Mouse (Mus musculus) mature B cell (primary cell): ENCODE results near the gene Rps25.
"Not testable (repeated sequence)": the region's sequence is repeated elsewhere in the genome, so short reads cannot be mapped to it uniquely, and the experiment has no call there.

Experiments used
- in situ Hi-C: fragments of 300-500 bp; cut with MboI; formaldehyde crosslinking; loops from 2 replicates; pipeline ENCODE4 v1.14.3; 2019

Rps25 gene

GRCm38 (mm10) chr9:44406906-44407751, at the start of gene Rps25, which contains the start of gene Trappc4:
Gene Rps25, plus strand, starts transcription at chr9:44407139.
Gene Trappc4, minus strand, starts transcription at chr9:44407600.
- in situ Hi-C loops: no loop called here

DNA sequence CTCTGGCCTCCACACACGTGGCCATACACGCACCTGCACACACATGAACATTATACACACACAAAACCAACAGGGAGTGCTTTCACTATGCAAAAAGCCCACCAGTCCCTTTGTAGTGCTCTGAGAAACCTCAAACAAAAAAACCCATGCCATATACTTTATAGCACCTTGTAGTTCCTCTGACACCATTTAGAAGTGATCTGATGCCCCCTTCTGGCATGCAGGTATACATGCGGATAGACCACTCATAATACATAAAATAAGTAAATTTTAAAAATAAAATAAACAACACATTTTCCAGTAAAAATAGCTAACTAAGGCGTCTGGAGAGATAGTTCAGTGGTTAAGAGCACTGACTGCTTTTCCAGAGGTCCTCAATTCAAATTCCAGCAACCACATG, 49.7 kb upstream of the Rps25 start:
- in situ Hi-C loops: no loop called here

DNA sequence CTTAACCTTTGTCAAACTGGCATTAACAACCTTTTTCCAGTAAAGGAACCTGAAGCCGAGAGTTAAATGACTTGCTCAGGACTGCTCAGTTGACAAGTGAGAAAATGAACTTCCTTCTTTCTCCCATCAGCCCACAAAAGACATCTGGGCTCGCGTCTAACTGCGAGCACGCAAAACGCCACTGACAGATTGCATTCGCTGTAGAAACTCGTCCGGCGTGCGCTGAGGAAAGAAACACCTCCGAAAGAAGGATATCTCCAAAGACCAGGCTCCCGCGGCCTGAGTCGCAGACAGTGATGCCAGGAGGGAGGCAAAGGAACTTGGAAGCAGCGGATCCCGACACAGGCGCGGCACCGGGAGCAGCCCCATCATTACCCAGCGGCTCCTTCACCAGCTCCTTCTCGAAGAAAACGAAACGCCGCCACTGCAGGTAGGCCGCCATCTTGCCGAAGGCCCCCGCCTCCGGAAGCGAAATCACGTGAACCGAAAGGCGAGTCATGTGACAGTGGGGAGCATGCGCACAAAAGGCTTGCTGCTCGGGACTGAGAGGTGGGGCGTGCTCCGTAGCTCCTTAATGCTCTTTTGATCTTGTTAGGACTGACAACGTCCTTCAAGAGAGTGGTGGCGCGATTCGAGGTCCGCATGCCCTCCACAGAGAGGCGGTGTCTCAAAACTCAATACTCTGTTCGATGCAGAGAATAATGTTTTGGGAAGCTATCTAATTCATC, 45.6 kb upstream of the Rps25 start, which contains the start of gene Vps11:
TSS of gene Vps11 (minus strand) at position 481 of the 728 bp plus-strand sequence.
- in situ Hi-C loops: no loop called here

DNA sequence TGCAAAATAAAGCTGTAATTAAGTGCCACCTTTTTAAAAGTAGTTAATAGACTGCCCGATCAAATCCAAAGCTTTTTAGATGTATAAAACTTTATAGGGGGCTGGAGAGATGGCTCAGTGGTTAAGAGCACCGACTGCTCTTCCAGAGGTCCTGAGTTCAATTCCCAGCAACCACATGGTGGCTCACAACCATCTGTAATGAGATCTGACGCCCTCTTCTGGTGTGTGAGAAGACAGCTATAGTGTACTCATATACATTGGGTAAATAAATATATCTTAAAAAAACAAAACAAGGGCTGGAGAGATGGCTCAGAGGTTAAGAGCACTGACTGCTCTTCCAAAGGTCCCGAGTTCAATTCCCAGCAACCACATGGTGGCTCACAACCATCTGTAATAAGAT, 45.0 kb upstream of the Rps25 start:
- in situ Hi-C loops: not testable (repeated sequence)

GRCm38 (mm10) chr9:44364480-44364879, 42.5 kb upstream of the Rps25 start:
- in situ Hi-C loops: no loop called here

- in situ Hi-C loops: no loop called here
Observed at GRCm38 (mm10) chr9:44373386-44373785, 33.6 kb upstream of the Rps25 start.

DNA sequence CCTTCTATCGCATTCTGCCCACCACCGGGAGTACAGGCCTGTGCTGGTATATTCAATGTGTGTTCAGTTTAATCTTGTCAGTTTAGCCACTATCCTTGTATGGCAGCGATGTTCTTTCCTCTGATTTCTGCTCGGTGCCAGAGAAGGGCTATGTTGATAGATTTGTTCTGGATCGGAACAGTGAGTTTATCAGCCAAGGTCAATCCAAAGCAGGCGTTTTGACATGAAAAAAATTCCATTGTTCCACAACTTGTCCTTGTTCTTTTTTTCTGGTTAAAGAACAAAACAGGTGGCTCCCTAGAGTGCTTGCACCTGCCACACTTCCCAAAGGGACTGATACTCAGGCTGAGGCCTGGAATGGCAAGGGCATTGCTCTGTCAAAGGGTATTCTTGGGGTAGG, 30.8 kb upstream of the Rps25 start:
- in situ Hi-C loops: no loop called here

DNA sequence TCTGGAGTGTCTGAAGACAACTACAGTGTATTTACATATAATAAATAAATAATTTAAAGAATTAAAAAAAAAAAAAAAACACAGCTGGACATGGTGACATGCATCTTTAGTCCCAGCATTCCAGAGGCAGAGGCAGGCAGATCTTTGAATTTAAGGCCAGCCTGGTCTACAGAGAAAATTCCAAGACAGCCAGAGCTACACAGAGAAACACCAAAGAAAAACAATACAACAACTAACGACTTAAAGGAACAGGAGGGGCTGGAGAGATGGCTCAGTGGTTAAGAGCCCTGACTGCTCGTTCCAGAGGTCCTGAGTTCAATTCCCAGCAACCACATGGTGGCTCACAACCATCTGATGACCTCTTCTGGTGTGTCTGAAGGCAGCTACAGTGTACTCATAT, 29.6 kb upstream of the Rps25 start:
- in situ Hi-C loops: not testable (repeated sequence)

DNA sequence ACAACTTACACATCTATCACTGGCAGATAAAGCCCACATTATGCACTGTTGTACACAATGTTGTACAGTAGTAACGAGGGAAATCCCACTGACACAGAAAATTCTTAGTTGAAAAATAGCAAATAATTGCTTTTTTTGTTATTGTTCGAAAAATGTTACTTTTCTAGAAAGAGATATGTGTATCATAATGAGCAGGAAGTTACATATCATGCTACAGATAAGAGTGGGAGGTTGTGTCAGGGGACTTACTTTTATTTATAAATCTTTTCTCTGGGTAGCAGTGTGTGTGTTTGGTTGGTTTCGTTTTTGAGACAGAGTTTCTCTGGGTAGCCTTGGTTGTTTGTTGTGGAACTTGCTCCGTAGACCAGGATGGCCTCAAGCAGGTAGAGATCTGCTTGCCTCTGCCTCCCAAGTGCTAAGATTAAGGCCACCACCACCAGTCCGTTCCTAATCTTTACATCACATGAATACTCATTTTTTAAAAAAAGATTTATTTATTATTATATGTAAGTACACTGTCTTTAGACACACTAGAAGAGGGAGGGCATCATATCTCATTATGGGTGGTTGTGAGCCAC, 28.7 kb upstream of the Rps25 start:
- in situ Hi-C loops: no loop called here

GRCm38 (mm10) chr9:44379054-44379834, 27.7 kb upstream of the Rps25 start, which contains the start of gene Hyou1:
Gene Hyou1, plus strand, starts transcription at chr9:44379490.
- in situ Hi-C loops: no loop called here

- in situ Hi-C loops: no loop called here
Observed at GRCm38 (mm10) chr9:44379862-44380261, 27.1 kb upstream of the Rps25 start.

GRCm38 (mm10) chr9:44384596-44384995, 22.3 kb upstream of the Rps25 start:
- in situ Hi-C loops: no loop called here

DNA sequence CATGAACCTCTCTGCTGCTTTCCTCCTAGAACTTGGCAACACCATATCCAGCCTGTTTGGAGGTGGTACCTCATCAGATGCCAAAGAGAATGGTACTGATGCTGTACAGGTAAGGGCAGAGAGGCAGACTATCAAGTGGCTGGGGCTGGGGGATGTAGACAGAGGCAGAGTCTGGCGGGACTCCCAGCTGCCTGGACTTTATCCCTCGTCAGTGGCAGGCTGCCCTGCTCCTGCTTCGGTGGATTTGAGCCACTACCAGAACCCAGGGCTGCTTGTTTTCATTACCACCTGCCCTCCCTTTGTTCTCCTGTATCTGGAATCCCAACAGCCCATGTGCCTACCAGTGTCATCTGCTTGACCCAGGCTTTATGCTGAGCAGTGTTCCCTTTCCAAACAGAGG, 19.7 kb upstream of the Rps25 start:
- in situ Hi-C loops: loop anchor here (5.0 kb wide), 1 partner anchor 45 kb away; the partner anchor contains the start of gene Hmbs

GRCm38 (mm10) chr9:44389273-44389672, 17.7 kb upstream of the Rps25 start:
- in situ Hi-C loops: loop anchor here (5.0 kb wide), 1 partner anchor 47 kb away; the partner anchor contains the start of gene Hmbs

- in situ Hi-C loops: no loop called here
Observed at GRCm38 (mm10) chr9:44391466-44391865, 15.5 kb upstream of the Rps25 start.

- in situ Hi-C loops: no loop called here
Observed at GRCm38 (mm10) chr9:44396684-44397411, 10.1 kb upstream of the Rps25 start, which contains the start of gene Slc37a4. Gene Slc37a4, plus strand, starts transcription at chr9:44396852.

DNA sequence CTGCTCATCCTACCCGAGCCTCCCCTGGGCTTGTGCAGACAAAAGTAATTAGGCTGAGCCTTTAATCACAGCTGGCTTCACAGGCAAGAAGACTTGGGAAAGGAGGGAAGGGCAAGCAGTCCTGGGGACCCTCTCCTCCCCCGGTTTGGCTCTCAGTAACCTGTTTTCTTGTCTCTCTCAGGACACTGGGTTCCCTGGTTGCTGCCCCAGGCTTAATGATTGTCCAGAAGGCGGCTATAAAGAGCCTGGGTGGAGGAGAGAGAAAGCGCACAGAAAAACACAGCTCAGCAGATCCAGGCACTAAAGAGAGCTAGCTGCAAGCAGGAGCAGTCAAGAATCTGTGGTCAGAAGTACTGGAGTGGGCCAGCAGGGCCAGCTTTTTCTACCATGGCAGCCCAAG, 8.9 kb upstream of the Rps25 start:
- in situ Hi-C loops: no loop called here

DNA sequence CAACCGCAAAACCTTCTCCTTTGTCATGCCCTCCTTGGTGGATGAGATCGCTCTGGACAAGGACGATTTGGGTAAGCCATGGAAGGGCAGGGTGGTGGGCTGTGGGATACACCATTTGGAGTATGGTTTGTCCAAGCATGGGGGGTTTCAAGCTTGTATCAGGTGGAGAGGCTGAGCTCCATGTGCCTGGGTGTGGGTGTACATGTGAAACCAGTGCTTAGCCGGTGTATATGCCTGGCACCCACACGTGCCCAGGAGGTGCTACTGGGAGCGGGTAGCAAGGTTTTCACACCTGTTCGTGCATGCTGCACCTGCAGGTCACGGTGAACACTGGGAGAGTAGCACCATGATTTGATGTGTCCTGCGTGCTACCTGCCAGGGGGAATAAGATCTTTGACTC, 8.4 kb upstream of the Rps25 start:
- in situ Hi-C loops: no loop called here

DNA sequence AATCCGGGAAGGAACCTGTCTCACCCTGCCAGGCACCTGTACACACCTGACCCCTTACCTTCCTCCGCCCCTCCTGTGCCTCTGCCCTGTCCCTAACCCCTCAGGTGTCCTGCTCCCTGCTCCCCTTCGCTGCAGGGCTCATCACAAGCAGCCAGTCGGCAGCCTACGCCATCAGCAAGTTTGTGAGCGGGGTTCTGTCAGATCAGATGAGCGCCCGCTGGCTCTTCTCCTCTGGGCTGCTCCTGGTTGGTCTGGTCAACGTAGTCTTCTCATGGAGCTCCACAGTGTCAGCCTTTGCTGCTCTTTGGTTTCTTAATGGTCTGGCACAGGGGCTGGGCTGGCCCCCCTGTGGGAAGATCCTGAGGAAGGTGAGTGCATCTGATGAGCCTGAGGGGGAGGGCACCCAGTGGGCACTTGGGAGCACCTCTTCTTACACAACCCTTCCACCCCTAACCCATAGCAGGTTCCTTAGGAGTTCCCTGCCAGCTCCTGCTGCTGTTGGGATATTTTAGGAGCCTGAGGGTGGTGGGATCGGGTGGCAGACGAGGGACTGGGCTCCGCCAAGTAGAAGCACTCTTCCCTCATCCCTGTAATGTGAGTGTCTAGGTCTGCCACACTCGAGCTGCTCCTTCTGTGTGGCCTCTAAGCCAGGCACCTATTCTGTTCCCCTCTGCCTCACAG, 7.7 kb upstream of the Rps25 start:
- in situ Hi-C loops: no loop called here

DNA sequence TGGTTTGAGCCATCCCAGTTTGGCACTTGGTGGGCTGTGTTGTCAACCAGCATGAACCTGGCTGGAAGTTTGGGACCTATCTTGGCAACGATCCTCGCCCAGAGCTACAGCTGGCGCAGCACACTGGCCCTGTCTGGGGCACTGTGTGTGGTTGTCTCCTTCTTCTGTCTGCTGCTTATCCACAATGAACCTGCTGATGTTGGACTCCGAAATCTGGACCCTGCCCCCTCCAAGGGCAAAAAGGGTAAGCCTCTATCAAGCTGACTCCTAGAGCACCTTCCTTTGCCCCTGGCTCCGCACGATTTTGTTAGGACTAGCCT, 7.2 kb upstream of the Rps25 start:
- in situ Hi-C loops: no loop called here
